Mouse (Mus musculus): Measurements from ENCODE around the gene Ltb4r2. TPM values are rescaled to one million over a fixed set of nuclear protein-coding genes. Genes with fewer than 3 reads are reported as not detected.

Gene Ltb4r2
- polyA plus RNA-seq, 1 experiment from 2014 or later = 0.15 TPM

- H3K9ac ChIP-seq = no peak within 1 kb of the TSS
- ATAC-seq (replicated peaks; ENCODE audit: insufficient number of reproducible peaks, insufficient read depth, low FRiP score, low read depth) = no peak
- H3K4me3 ChIP-seq = no peak within 1 kb of the TSS
- H3K36me3 ChIP-seq = no peaks in the 10 kb centered on the region
- peaks cover 44% of the 10 kb centered on the region for H3K27me3 ChIP-seq
- 73% methylated on average over 4 of the region's 4 CpGs for WGBS
- peaks cover 35% of the 10 kb centered on the region for H3K4me1 ChIP-seq (replicated peaks)
- H3K9me3 ChIP-seq (replicated peaks) = no peaks in the 10 kb centered on the region
- H3K4me2 ChIP-seq = no peak within 1 kb of the TSS
- H3K27ac ChIP-seq = no peak within 1 kb of the TSS
These were observed 4.5 kb downstream of the Ltb4r2 start, which contains the start of gene Ltb4r1 for GRCm38 (mm10) chr14:55765696-55766095. Ltb4r1 (plus strand) TSS chr14:55765962.

GRCm38 (mm10) chr14:55767519-55768414, 6.5 kb downstream of the Ltb4r2 start:
- H3K27ac ChIP-seq = no peak overlapping the region
- peak; percentile 41; the same call in 1 of the 2 replicates for ATAC-seq (replicated peaks; ENCODE audit: insufficient number of reproducible peaks, insufficient read depth, low FRiP score, low read depth)
- no peaks in the 10 kb centered on the region for H3K9me3 ChIP-seq (replicated peaks)
- no peaks in the 10 kb centered on the region for H3K36me3 ChIP-seq
- WGBS = 11% methylated on average over 52 of the region's 52 CpGs
- peak overlapping the region; percentile 49 for H3K4me3 ChIP-seq
- H3K9ac ChIP-seq = peak overlapping the region; percentile 59
- peaks cover 20% of the 10 kb centered on the region for H3K4me1 ChIP-seq (replicated peaks)
- H3K27me3 ChIP-seq = peaks cover 36% of the 10 kb centered on the region
- H3K4me2 ChIP-seq = peak overlapping the region; percentile 82

GRCm38 (mm10) chr14:55768555-55768954, 7.3 kb downstream of the Ltb4r2 start:
- ATAC-seq (replicated peaks; ENCODE audit: insufficient number of reproducible peaks, insufficient read depth, low FRiP score, low read depth) = no peak
- Histone ChIP-seq H3K4me2 (no peak overlapping the region; the same call in 1 of the 2 replicates), H3K9me3 (replicated peaks) (no peaks in the 10 kb centered on the region), H3K27ac (no peak overlapping the region), H3K36me3 (no peaks in the 10 kb centered on the region), H3K4me3 (no peak overlapping the region), H3K9ac (no peak overlapping the region), H3K4me1 (replicated peaks) (peaks cover 12% of the 10 kb centered on the region), H3K27me3 (peaks cover 36% of the 10 kb centered on the region)
- 80% methylated on average over 6 of the region's 6 CpGs for WGBS

- H3K36me3 ChIP-seq = no peaks in the 10 kb centered on the region
- no peak for ATAC-seq (replicated peaks; ENCODE audit: insufficient number of reproducible peaks, insufficient read depth, low FRiP score, low read depth)
- no peak overlapping the region for H3K9ac ChIP-seq
- no peak overlapping the region for H3K4me2 ChIP-seq
- peaks cover 11% of the 10 kb centered on the region for H3K4me1 ChIP-seq (replicated peaks)
- 71% methylated on average over 16 of the region's 16 CpGs for WGBS
- no peak overlapping the region for H3K27ac ChIP-seq
- no peak overlapping the region for H3K4me3 ChIP-seq
- no peaks in the 10 kb centered on the region for H3K9me3 ChIP-seq (replicated peaks)
- H3K27me3 ChIP-seq = peaks cover 36% of the 10 kb centered on the region
These were observed 8.0 kb downstream of the Ltb4r2 start for GRCm38 (mm10) chr14:55769087-55769703.

- Histone ChIP-seq H3K4me3 (no peak overlapping the region), H3K4me1 (replicated peaks) (peaks cover 17% of the 10 kb centered on the region), H3K36me3 (no peaks in the 10 kb centered on the region), H3K27ac (no peak overlapping the region), H3K9ac (no peak overlapping the region), H3K9me3 (replicated peaks) (no peaks in the 10 kb centered on the region), H3K4me2 (no peak overlapping the region), H3K27me3 (peaks cover 6% of the 10 kb centered on the region)
- no peak for ATAC-seq (replicated peaks; ENCODE audit: insufficient number of reproducible peaks, insufficient read depth, low FRiP score, low read depth)
- WGBS = 58% methylated on average over 7 of the region's 7 CpGs
These were observed 15.5 kb downstream of the Ltb4r2 start for GRCm38 (mm10) chr14:55776711-55777110.

- H3K4me3 ChIP-seq = no peak overlapping the region
- H3K27me3 ChIP-seq = peaks cover 11% of the 10 kb centered on the region
- 30% methylated on average over 3 of the region's 3 CpGs for WGBS
- no peaks in the 10 kb centered on the region for H3K36me3 ChIP-seq
- H3K4me1 ChIP-seq (replicated peaks) = peaks cover 20% of the 10 kb centered on the region
- no peak for ATAC-seq (replicated peaks; ENCODE audit: insufficient number of reproducible peaks, insufficient read depth, low FRiP score, low read depth)
- no peak overlapping the region for H3K27ac ChIP-seq
- H3K9me3 ChIP-seq (replicated peaks) = no peaks in the 10 kb centered on the region
- H3K4me2 ChIP-seq = no peak overlapping the region
- no peak overlapping the region for H3K9ac ChIP-seq
These were observed 15.9 kb downstream of the Ltb4r2 start for GRCm38 (mm10) chr14:55777176-55777575.

GRCm38 (mm10) chr14:55777806-55778205, 16.6 kb downstream of the Ltb4r2 start:
- WGBS = 84% methylated on average over 11 of the region's 11 CpGs
- H3K9me3 ChIP-seq (replicated peaks) = no peaks in the 10 kb centered on the region
- peaks cover 17% of the 10 kb centered on the region for H3K27me3 ChIP-seq
- no peak overlapping the region for H3K4me3 ChIP-seq
- peaks cover 26% of the 10 kb centered on the region for H3K4me1 ChIP-seq (replicated peaks)
- H3K4me2 ChIP-seq = no peak overlapping the region
- H3K36me3 ChIP-seq = no peaks in the 10 kb centered on the region
- no peak overlapping the region for H3K9ac ChIP-seq
- H3K27ac ChIP-seq = no peak overlapping the region
- no peak for ATAC-seq (replicated peaks; ENCODE audit: insufficient number of reproducible peaks, insufficient read depth, low FRiP score, low read depth)

- WGBS = 85% methylated on average over 15 of the region's 15 CpGs
- H3K9me3 ChIP-seq (replicated peaks) = no peaks in the 10 kb centered on the region
These were observed 17.5 kb downstream of the Ltb4r2 start for GRCm38 (mm10) chr14:55778686-55779085.

GRCm38 (mm10) chr14:55779656-55780055, 18.4 kb downstream of the Ltb4r2 start:
- H3K9me3 ChIP-seq (replicated peaks) = no peaks in the 10 kb centered on the region
- H3K4me1 ChIP-seq (replicated peaks) = peaks cover 42% of the 10 kb centered on the region
- H3K27ac ChIP-seq = no peak overlapping the region
- WGBS = 49% methylated on average over 16 of the region's 16 CpGs
- no peak overlapping the region for H3K4me2 ChIP-seq
- peaks cover 34% of the 10 kb centered on the region for H3K27me3 ChIP-seq
- no peaks in the 10 kb centered on the region for H3K36me3 ChIP-seq
- H3K9ac ChIP-seq = no peak overlapping the region
- H3K4me3 ChIP-seq = no peak overlapping the region
- no peak for ATAC-seq (replicated peaks; ENCODE audit: insufficient number of reproducible peaks, insufficient read depth, low FRiP score, low read depth)

More at GRCm38 (mm10) chr14:55778686-55779085, 17.5 kb downstream of the Ltb4r2 start:
- no peak for ATAC-seq (replicated peaks; ENCODE audit: insufficient number of reproducible peaks, insufficient read depth, low FRiP score, low read depth)
- Histone ChIP-seq H3K9ac (no peak overlapping the region), H3K27me3 (peaks cover 24% of the 10 kb centered on the region), H3K4me3 (no peak overlapping the region), H3K4me1 (replicated peaks) (peaks cover 34% of the 10 kb centered on the region), H3K36me3 (no peaks in the 10 kb centered on the region), H3K27ac (no peak overlapping the region), H3K4me2 (no peak overlapping the region)

- H3K4me2 ChIP-seq = no peak overlapping the region
- ATAC-seq (replicated peaks; ENCODE audit: insufficient number of reproducible peaks, insufficient read depth, low FRiP score, low read depth) = no peak
- peaks cover 43% of the 10 kb centered on the region for H3K4me1 ChIP-seq (replicated peaks)
- H3K9ac ChIP-seq = no peak overlapping the region
- H3K27ac ChIP-seq = no peak overlapping the region
- H3K9me3 ChIP-seq (replicated peaks) = no peaks in the 10 kb centered on the region
- H3K4me3 ChIP-seq = no peak overlapping the region
- peaks cover 42% of the 10 kb centered on the region for H3K27me3 ChIP-seq
- no peaks in the 10 kb centered on the region for H3K36me3 ChIP-seq
- WGBS = 73% methylated on average over 11 of the region's 11 CpGs
These were observed 19.5 kb downstream of the Ltb4r2 start for GRCm38 (mm10) chr14:55780736-55781135.

GRCm38 (mm10) chr14:55781310-55781709, 20.1 kb downstream of the Ltb4r2 start:
- Histone ChIP-seq H3K4me1 (replicated peaks) (peaks cover 43% of the 10 kb centered on the region), H3K27me3 (peaks cover 47% of the 10 kb centered on the region), H3K27ac (0 out of 2 replicates have a peak overlapping the region, but pooled peaks have one; percentile 21), H3K4me3 (peak overlapping the region; percentile 31), H3K4me2 (peak overlapping the region; percentile 71), H3K9me3 (replicated peaks) (no peaks in the 10 kb centered on the region), H3K36me3 (no peaks in the 10 kb centered on the region), H3K9ac (no peak overlapping the region)
- 0 out of 2 replicates have a peak, but pooled peaks have one; percentile 40 for ATAC-seq (replicated peaks; ENCODE audit: insufficient number of reproducible peaks, insufficient read depth, low FRiP score, low read depth)
- 15% methylated on average over 14 of the region's 14 CpGs for WGBS
